Mouse (Mus musculus) A20 (cell line): Measurements from ENCODE around the gene Olfr1367.

Experiments used
- DNase-seq: peaks from one replicate; pipeline ENCODE4 v3.0.0-alpha.2; 2011; ENCODE audit warnings: low read depth, low spot score

Olfr1367 gene

DNA sequence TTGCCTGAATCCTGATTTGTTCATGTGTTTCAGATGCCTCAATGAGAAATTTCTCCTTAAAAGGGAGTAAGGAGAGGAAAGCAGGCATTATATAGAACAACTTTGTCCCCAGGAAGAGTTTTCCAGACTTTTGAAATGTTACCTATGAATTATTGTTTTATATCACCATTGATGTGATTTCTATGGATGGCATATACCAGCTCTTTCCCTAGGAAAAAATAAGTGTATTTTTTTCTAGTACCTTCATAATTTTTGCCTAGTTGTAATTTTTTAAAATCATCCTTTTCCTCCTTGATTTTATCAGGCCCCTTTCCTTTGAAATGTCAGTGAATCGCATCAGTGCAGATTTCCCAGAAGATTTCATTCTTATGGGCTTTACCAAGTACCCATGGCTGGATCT, at the start of gene Olfr1367:
Olfr1367 (plus strand) TSS at position 301 of the 400 bp plus-strand sequence.
- no peak for DNase-seq

DNA sequence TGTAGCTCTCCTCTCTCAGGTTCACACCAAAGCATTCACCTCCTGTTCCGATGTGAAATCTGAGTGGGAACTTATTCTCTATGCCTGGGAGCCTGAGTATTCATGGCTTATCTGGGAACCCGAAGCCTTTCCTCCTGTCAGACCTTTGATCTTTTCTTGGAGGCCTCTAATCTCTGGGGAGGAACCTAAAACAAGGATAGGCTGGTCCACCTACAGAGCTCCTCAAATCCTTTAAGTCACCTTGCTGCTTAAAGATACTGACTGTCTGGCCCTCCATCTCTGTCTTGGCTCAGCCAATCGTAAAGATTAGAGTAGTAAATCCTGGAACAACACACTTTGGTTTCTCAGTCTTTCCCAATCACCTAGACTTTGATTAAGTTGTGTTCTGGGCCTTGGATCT, 48.2 kb upstream of the Olfr1367 start:
- no peak for DNase-seq

DNA sequence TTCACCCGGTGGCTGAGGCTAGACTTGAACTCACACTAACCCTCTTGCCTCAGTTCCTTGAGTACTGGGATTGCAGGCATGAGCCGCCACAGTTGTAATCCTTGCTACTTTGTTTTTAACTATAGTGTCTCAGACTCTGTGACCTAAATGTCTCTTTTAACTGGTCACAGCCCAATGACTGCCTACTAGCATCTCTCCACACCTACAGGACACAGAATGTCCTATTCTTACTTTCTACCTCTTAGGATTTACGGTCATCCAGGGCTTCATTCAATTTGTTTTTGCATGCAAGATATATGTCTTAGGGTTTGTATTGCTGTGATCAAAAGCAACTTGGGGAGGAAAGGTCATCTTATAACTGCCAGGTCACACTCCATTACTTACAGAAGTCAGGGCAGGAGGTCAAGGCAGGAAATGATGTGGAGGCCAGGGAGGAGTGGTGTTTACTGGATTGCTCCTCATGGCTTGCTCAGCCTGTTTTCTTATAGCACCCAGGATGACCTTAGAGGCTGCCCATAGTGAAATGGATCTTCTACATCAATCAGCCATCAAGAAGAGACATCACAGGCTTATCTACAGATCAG, 42.1 kb upstream of the Olfr1367 start:
- no peak for DNase-seq

DNA sequence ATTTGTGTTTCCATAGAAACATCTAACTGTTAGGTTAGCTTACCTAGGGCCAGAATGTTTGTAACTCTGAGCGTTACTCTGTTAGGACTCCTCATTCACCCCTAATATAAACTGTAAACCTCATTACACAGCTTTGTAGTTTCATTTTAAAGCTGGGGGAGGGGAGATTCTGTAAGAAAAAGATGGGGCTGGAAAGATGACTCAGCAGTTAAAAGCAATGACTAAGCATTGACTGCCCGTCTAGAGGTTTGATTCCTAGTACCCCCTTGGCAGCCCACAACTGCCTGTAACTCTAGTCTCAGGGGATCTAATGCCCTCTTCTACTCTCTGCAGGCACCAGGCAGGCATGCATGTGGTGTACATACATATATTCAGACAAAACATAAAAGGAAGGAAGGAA, 36.9 kb upstream of the Olfr1367 start:
- no peak for DNase-seq

DNA sequence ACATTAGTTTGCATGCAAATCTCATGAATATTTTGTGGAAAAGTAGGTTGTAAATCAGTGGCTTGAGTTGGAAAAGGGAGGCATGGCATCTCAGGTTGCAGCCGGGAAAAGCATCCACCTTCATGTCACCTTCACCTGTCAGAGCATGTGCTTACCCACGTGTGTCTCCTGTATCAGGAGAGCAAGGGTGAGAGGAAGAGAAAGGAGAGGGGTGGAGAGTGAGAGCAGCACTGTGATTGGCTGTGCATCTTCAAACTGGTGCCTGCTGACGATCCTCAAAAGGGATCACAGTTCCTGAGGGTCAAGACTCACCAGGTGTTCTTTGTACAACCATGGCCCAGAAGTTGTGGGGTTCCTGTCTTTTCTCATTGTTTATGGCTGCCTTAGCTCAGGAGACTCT, 34.8 kb upstream of the Olfr1367 start, which contains the start of gene Gpx6:
Gpx6 (plus strand) TSS at position 200 of the 400 bp plus-strand sequence.
- DNase-seq, result no peak

DNA sequence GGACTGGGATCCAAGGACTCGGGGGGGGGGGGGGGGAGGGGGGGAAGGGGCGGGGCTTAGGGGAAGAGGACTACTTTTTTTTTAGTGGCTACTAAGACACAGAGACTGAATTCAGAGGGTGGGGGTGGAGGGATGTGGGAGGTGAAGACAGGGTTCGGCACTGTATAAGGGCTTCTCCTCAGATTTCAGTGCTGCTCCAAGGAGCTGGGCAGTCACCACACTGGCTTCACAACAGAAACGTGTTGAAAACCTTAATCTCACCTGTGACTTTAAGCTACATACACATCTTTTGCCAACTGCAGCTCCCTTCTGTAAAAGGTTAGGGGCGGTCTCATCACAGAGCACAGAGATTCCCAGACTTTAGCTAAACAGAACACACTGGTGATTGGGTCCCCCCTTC, 33.9 kb upstream of the Olfr1367 start:
- DNase-seq, result no peak

DNA sequence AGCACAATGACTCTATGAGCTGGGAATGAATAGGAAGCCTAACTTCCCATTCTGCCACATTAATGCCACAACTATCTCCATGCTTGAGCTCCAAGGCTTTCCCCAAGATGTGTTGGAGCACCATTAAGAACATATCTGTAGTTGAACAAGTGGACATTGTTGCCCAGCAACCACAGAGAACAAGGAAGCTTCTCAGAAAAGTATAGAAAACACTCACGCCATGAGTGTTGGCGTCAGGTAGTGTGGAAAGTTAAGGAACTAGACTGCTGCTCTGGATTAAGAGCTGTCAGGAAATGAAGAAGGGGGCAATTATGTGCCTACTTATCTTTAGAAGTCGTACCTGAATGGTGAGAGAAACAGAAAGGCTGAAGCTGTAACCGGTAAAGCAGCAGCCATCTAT, 32.8 kb upstream of the Olfr1367 start:
- no peak for DNase-seq

DNA sequence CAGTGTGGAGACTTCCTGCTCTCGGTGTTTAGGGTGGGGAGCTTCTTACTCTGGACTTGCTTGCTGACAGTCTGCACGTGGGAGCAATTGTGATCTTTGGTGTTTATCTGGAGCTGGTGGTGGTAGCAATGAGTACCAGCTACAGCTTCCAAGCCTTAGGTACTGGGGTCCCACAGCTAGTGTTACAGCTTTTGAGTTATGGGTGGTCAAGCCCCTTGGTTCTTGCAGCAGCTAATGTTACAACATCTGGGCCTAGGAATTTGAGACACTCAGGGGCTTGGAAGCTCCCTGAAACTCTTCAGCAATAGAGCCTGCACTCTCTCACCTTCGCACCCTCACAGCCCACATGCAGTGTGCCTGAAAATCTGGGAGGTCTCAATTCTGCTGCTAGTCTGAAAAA, 26.4 kb upstream of the Olfr1367 start:
- DNase-seq, result no peak

DNA sequence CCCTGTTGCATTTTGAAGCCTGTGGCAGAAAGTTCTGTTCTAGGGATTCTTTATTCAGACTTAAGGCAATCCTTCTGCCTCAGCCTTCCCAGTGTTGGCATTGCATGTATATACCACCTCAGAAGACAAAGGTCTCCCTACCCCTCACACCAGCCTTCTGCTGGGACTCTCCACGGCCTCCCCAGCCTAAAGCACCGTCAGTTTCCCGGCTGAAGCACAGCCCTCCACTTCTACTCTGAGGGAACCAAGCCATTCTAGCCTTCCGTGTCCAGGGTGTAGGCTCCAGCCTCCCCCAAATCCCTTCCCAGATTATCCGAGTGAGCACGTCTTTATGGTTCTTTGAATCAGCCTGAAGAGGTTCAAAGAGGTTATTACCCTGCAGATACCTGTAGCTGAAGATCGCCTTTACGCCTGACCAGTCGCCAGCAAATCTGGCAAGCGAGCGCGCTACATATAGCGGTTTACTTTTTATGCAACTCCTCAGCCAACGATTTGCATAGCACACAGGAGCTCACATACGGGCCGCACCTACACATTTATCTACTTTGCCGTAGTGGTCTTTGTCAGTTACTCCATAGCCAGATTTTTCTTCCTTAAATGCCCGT, 24.7 kb upstream of the Olfr1367 start:
- no peak for DNase-seq

DNA sequence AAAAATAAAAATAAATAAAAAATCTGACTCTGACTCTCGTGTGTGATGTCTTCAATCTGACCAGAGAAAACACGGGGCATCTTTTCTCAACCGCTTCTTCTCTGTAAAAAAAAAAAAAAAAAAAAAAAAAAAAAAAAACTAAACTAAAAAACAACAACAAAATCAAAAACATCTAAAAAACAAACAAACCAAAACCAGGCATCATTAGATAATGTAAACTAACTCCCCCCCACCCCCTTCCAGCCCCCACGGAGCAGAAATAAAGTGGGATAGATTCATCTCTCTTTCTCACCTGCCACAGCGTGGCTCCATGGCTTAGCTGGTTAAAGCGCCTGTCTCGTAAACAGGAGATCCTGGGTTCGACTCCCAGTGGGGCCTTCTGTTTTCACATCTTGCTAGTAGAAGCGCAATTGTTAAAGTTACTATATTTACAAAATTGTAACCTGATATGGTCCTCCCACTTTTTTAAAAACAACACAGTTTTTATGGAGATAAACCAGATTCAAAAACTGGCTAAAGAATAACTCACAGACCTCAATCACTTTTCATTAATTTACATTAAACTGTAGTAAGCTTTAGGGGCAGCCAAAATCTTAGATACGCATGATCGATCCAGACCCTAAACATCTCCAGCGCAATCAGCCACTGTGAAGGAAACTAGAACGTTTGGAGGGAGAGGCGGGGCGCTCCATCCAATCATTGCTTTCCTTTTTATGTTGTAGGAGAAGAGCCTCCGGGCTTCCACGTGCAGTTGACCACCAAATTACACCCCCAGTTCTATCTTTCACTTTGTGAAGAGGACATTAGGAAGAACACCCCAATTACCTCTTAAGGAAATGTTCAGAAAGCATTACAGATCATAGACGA, 24.0 kb upstream of the Olfr1367 start:
- peak; percentile 63 for DNase-seq

DNA sequence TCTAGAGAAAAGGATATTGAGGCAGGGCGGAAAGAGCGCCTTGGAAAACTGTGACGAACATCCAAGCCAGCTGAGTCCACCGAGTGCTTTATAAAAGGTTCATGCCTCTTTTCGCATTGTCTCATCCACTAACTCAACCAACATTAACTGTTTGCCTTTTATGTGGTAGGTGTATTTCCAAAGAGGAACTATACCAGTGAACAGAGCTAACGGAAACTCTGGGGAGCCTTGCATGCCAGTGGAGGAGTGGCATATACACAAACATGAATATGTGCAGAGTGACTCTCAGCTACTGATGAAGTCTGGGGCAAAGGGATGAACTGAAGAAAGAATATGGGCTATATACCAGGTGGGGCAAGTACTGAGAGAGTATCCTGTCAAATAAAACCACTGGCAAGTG, 23.3 kb upstream of the Olfr1367 start:
- DNase-seq, result no peak

DNA sequence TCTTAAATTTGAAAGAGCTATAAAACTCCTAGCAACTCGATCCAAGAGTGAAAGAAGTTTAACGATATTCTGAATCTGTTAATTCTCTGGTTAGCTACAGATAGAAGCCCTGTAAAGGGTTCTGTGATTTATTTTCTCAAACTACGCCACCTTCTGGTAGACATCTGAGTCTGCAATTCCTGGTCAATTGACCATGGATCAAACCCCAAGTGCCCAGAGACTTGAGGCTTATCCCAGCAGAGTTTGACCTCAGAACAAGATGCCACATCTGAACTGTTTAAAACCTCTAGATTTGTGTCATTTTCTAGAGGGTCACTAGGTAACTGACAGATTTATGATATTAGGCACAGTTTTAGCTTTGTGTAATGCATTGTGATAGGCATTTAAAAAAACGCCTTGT, 20.5 kb upstream of the Olfr1367 start:
- peak; percentile 57 for DNase-seq

DNA sequence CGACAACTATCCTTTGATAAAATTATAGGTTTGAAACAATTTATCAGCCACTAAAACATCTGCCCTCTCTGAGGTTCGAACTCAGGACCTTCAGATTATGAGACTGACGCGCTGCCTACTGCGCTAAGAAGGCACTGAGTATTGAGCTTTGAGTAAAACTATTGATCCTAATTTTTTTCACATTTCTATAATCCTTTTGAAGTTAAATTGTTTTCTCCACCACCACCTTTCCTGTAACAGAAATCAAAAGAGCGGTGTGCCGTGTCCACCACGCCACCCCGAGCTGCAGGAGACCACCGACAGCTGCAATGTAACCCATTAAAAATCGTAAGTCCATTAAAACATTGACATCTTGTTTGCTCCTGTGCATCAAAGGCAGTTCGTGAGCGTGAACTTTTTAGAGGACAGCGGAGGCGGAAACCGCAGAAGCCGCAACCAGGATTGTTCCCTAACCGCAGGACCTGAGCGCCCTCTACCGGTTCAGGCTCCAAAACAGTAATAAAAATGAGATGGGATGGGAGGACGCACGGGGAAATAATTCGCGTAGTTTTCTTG, 20.0 kb upstream of the Olfr1367 start:
- peak; percentile 83 for DNase-seq

DNA sequence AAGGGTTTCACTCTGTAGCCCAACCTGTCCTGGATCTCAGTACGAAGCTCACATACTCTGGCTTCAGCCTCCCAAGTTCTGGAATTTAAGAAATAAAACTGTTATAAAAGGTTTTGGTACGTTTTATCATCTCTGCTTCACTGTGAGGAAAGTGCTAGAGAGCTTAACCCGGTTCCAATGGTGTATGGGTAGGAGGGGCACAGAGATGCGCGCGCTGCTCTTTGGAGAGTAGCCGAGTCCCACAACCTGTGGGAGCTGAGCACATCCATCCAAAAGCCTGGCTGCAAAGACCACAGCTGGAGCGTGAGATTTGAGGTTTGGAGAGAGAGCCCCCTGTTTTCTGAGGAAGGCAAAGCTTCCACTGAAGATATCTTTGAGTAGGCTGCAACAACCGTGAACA, 19.3 kb upstream of the Olfr1367 start:
- DNase-seq, result peak; percentile 30

DNA sequence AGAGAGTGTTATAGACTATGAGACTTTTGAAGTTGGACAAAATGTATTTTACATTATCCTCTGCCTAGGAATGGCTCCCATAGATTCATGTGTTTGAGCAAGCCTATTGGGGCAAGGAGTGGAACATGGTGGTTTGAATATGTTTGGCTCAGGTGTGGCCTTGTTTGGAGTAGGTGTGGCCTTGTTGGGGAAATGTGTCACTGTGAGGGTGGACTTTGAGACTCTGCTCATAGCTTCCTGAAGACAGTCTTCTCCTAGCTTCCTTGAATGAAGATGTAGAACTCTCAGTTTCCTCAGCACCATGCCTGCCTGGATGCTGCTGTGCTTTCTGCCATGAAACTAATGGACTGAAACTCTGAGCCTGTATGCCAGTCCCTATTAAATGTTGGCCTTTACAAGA, 3.9 kb downstream of the Olfr1367 start:
- DNase-seq, result no peak

DNA sequence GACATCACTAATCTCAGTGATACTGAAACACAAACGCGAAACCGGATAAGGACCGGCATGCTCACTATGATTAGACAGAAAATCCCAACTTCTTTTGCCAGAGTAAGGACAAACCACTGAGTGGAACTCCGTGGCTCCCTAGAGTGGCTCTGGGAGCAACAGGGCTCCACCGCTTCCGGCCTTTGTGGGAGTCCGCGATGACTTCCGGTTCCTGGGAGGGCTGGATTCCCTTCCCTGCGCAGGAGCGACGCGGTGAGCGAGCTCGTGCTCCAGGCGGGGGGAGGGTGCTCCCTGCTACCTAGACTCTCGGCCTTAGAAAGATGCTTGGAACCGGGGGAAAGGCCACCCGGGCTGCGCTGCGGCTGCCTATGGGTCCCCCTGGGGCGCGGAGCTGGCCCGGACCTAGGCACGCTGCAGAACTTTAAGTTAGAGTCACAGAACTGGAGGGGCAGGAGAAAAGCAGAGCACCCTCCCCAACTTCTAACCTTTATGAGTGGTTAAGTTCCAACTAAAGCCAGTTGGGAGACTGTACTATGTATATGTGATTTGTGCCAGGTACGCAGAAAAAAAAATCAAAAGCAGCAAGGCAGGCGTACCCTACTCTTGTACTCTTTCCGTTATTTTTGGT, 16.0 kb downstream of the Olfr1367 start, which contains the start of gene Zscan12:
Zscan12 (plus strand) TSS at position 200 of the 628 bp plus-strand sequence.
- peak; percentile 89 for DNase-seq

DNA sequence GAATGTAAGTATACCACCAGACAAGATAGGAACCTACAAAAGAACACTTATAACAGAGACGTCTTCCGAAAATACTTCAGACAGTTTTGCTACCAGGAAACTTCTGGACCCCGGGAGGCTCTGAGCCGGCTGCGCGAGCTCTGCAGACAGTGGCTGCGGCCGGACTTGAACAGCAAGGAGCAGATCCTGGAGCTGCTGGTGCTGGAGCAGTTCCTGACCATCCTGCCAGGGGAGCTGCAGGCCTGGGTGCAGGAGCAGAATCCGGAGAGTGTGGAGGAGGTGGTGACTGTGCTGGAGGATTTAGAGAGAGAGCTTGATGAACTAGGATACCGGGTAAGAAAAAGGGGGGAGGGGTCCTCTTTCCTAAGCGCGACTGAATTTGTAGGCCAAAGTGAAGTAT, 17.0 kb downstream of the Olfr1367 start:
- no peak for DNase-seq

DNA sequence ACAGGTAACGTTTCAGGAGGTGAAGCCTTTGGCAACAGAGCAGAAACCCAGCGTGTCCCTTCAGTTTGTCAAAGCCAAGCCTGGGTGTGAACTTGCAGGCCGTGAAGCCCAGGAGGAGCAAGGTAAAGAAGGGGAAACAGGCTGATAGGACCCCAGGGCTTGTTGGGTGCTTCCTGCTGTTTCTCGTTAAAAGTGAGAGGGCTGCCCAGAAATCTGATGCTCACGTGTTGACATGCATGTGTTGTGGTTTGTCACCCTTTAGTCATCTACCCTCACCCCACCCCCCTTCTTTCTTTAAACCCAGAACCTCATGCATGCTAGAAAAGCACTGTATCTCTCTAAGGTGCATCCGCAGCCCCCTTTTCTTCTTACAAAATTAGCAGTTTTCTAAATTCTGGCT, 19.9 kb downstream of the Olfr1367 start:
- no peak for DNase-seq

DNA sequence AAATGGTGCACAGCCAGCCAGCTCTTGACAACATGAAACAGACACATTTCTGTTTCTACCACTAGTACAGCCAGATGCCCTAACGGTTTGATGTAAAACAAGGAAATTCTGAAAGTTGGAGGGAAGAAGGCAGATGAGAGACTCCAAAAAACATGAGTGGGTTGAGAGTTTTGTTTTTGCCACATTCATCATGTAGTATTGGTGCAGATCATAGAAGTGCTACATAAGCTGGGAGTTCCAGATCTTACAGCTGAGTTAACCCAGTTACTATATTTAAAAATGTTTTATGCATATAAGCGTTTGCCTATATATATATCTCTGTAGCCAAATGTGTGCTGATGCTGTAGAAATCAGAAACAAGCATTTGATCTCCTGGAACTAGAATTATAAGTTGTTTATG, 26.0 kb downstream of the Olfr1367 start:
- no peak for DNase-seq

DNA sequence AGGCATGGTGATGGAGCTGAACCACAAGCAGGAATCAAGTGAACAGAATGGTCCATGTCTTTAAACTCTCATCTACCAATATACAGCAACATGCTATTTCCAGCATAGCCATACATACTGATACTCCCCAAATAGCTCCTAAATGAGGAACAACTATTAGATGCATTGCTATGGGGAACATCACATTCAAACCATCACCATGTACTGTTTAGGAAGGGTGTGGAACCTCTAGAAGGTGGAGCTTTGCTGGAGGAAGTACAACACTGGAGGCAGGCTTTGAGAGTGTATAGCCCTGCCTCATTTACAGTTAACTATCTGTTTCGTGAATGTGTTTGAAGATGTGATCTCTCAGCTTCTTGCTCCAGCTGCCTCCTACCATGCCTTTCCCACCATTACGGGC, 31.1 kb downstream of the Olfr1367 start:
- no peak for DNase-seq

DNA sequence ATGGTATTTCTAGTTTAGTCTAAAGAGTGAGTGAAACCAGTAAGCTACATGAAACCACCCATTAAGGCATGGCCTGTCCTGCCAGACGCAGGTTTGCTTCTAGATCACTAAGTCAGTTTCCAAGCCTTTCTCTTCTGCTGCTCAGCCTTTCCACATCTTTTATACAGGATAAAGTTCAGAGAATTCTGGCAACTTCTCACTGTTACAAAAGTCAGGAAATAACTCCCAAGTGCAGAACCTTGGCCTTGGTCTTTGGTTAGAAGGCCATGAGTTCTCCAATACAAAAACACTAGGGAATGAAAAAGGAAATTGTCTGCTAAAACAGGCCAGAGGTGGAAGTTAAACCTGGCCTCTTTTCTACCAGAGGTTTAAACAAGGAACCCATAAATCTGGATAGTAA, 48.5 kb downstream of the Olfr1367 start:
- DNase-seq, result no peak

DNA sequence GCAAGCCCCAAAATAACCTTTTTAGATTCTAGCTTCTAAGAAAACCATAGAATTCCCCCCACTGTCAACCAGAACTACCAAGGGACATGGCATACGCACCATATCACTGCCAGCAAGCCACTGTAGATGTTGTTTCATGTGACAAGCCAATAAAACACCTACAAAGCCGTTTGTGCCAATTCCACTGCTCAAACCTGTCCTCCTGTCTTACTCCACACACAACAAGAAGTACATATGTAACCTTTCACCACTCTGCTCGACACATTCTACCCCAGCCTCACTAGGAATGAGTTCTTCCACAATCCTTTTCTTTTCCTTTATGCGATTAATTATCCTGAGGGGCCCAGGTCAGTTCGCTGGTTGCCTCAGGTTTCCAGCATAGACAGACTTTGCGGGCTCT, 48.9 kb downstream of the Olfr1367 start:
- DNase-seq, result no peak
